Mouse (Mus musculus): ENCODE results near the gene Znhit1.

DNA sequence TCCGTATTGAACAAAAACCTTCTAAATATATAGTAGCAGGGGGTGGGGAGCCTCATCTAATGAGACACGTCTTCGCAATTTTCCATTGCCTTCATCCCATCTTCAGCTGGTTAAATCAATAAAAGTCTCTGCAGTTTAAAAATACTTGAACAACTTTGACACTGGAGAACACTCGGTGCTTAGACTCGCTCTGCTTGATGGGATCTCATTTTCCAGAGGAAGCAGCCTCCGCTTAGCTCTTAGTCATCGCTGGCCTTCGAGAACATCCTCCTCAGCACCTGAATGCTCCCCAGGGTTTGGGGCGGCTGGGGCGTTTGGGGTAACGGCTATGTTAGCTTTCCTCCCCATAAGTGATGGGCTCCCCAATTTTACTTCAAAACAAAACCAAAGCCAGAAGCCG lies 42.7 kb downstream of the Znhit1 start:
- TF ChIP-seq EP300 (IDR thresholded peaks at IDR 0.05; ENCODE audit: insufficient read depth, low read depth, low read length) = no peak
- no peak for TF ChIP-seq POLR2A (IDR thresholded peaks at IDR 0.05; ENCODE audit: insufficient read depth, low read depth, low read length)

Measured in heart, adult 2 months (tissue).